Mouse (Mus musculus): ENCODE data around the gene Col8a2. TPM values are rescaled to one million over a fixed set of nuclear protein-coding genes. Genes with fewer than 3 reads are reported as not detected.

The Col8a2 gene
- polyA plus RNA-seq, 1 experiment from 2014 or later: 60.1 TPM

DNA sequence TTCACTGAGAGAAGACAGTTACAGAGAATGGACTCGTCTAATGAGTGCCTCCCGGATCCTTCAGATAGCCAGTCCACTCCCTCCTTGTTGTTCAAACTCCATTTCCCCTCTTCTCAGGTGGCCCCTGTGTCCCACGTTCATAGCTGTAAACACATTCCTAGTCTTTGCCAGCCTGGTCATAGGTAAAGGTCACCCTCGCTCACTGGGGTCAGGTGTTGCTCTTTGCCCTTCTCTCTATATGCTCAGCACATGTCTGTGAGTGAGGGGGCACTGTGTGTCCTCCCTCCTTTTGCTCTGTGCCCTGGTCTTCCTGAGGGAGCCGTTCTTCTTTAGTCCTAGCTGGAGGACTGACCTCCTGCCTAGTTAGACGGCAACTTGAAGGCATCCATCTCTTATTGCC lies 33.2 kb downstream of the Col8a2 start:
- H3K36me3 ChIP-seq: peaks cover 31% of the 10 kb centered on the region
- no peak overlapping the region for H3K9ac ChIP-seq
- H3K4me3 ChIP-seq (replicated peaks): no peak overlapping the region
- H3K27me3 ChIP-seq: no peaks in the 10 kb centered on the region
- WGBS: 88% methylated on average over 6 of the region's 6 CpGs
- no peak overlapping the region for H3K27ac ChIP-seq (replicated peaks)
- H3K4me1 ChIP-seq: peaks cover 41% of the 10 kb centered on the region
- H3K4me2 ChIP-seq (replicated peaks): no peak overlapping the region
- H3K9me3 ChIP-seq (replicated peaks): no peaks in the 10 kb centered on the region
- ATAC-seq (ENCODE audit: insufficient number of reproducible peaks, low FRiP score, low TSS enrichment, low read depth): no peak

DNA sequence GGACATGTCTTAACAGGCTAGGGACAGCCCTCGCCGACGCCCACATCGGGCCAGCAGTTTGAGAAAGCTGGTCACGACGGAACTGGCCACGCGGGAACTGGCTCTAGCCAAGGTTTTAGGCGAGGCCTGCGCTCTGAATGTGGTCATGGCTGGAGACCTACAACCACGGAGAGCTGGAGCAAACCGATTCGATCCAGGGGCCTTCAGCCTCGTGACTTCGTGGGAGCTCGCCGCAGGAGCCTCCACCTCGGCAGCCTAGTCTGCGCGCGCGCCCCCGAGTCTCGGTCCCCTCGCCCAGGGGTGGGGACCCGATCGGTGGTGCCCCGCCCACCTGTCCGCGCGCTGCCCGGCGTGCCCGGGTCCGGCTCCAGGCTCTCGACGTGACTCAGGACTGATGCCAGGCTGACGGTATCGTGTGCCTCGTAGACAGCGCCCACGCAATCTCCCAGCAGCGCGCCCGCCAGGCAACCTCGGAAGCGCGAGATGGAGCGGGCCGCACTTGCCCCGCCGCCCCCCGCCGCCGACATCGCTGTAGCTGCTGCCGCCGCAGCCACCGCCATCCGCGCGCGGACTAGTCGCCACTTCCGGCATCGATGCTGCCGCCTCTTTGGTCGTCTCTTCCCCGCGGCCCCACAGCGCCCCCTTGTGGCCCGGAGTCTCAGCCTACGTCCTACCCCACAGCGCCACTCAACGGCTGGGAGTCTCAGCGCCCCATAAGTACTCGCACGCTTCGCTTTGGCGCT lies 34.7 kb downstream of the Col8a2 start, which contains the start of gene Adprhl2:
Gene Adprhl2, minus strand, starts transcription at position 593 of the 743 bp plus-strand sequence.
- Histone ChIP-seq H3K27ac (replicated peaks) (peak within 1 kb of the TSS; percentile 85), H3K27me3 (no peaks in the 10 kb centered on the region), H3K4me2 (replicated peaks) (peak within 1 kb of the TSS; percentile 78), H3K4me1 (peaks cover 36% of the 10 kb centered on the region), H3K9ac (peak within 1 kb of the TSS; percentile 68), H3K9me3 (replicated peaks) (no peaks in the 10 kb centered on the region), H3K36me3 (peaks cover 23% of the 10 kb centered on the region), H3K4me3 (replicated peaks) (peak within 1 kb of the TSS; percentile 89)
- under 1% methylated on average over 80 of the region's 80 CpGs for WGBS
- peak; percentile 81 for ATAC-seq (ENCODE audit: insufficient number of reproducible peaks, low FRiP score, low TSS enrichment, low read depth)

DNA sequence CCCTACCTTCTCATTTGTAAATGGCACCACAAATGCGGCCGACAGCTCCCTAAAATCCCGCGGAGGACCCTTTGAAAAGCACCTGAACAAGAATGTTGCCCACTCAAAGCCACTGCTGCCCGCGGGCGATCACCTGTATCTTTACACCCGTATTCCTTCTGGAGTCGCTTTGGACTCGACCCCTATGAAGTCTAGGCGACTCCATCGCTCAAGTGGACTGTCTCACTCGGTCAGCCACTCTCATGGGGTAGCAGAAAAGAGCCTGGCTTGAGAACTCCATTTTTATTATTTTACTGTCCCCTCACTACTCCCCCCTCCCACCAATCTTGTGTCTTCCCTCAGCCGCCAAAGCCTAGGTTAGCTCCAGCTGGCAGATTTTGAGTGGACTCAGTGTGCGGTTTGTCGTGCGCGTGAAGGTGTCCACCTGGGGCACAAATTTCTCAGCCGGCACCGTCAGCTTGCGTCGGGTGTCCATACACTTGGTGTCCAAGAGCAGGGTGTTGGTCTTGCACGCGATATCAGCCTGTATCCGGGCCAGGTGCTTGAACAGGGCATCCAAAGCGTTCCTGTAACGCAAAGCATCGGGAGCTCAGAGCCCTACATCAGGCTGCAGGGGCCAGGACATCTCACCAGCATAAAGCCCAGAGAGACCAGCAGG lies 35.4 kb downstream of the Col8a2 start:
- peaks cover 35% of the 10 kb centered on the region for H3K4me1 ChIP-seq
- H3K4me2 ChIP-seq (replicated peaks): peak overlapping the region; percentile 78
- ATAC-seq (ENCODE audit: insufficient number of reproducible peaks, low FRiP score, low TSS enrichment, low read depth): no peak
- H3K4me3 ChIP-seq (replicated peaks): peak overlapping the region; percentile 89
- H3K27ac ChIP-seq (replicated peaks): no peak overlapping the region
- 53% methylated on average over 28 of the region's 28 CpGs for WGBS
- H3K9me3 ChIP-seq (replicated peaks): no peaks in the 10 kb centered on the region
- H3K36me3 ChIP-seq: peaks cover 16% of the 10 kb centered on the region
- H3K27me3 ChIP-seq: no peaks in the 10 kb centered on the region
- no peak overlapping the region for H3K9ac ChIP-seq

DNA sequence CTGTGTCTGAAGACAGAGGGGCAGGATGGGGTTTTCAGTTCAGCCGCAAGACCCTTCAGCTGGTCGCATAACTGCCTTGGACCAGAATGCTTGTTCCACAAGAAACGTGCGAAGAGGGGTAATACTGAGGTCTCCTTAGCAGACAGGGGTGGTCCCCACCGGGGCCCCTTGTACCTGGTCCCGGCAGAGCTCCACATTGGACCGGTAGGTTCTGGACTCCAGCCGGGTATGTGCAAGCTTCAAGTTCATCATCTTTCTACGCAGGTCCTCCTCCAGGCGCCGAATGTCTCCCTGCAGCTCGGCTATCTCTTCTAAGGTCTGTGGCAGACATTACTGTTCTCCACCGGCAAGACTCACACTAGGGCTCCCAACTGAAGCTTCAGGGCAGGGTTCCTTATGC lies 36.1 kb downstream of the Col8a2 start:
- Histone ChIP-seq H3K36me3 (peaks cover 9% of the 10 kb centered on the region), H3K9me3 (replicated peaks) (no peaks in the 10 kb centered on the region), H3K4me1 (peaks cover 36% of the 10 kb centered on the region), H3K4me3 (replicated peaks) (no peak overlapping the region), H3K27ac (replicated peaks) (no peak overlapping the region), H3K27me3 (no peaks in the 10 kb centered on the region), H3K4me2 (replicated peaks) (no peak overlapping the region), H3K9ac (no peak overlapping the region)
- WGBS: 95% methylated on average over 13 of the region's 13 CpGs
- no peak for ATAC-seq (ENCODE audit: insufficient number of reproducible peaks, low FRiP score, low TSS enrichment, low read depth)

DNA sequence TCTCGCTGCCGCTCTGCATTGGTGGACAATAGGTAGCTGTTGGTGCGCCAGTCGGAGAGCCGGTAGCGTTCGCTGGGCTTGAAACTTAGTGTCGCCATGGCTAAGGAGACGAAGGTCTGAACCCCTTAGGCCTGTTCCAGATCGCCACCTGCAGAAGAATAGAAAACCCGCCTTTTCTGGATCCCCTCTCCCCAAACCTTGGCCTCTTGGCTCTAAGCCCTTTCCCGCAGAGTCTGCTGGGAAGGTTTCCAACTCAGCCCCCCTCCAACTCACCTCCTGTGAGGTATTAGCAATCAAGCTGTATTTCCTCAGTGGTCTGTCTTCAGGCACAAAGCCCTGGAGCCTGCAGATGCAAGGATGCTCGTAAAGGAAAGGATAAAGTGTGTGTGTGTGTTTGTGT lies 38.3 kb downstream of the Col8a2 start:
- WGBS: 20% methylated on average over 13 of the region's 13 CpGs
- peak overlapping the region; percentile 26 for H3K4me3 ChIP-seq (replicated peaks)

DNA sequence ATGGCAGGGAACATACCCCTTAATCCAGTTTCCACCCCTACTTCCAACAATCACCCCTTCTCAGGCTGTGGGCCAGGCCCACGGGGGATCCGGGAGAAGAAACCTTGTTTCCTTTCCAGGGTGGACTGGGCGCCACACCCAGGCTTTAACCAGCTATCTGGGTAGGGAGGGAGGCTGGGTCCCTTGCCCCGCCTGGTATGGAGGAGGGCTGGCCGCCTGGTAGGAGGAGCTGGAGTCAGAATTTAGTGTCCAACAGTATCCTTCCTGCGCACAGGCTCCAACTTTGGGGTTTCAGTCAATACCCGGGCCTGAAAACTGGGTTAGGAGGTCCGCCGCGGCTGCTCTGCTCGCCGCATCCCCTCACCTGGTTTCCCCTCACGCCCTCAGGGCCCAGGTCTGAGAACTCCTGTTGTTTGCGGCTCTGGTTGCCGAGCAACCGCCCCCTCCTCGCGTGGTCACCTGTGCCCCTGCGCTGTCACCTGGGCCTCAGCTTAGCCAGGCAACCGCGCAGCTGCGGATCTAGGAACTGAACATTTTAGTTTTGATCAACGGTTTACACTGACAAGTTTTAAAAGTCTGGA lies 38.8 kb downstream of the Col8a2 start, which contains the start of gene Tekt2:
Gene Tekt2, minus strand, starts transcription at position 408 of the 581 bp plus-strand sequence.
- WGBS: 9% methylated on average over 23 of the region's 23 CpGs
- Histone ChIP-seq H3K27me3 (no peaks in the 10 kb centered on the region), H3K9me3 (replicated peaks) (no peaks in the 10 kb centered on the region), H3K4me3 (replicated peaks) (peak within 1 kb of the TSS; percentile 26), H3K36me3 (no peaks in the 10 kb centered on the region), H3K4me1 (peaks cover 30% of the 10 kb centered on the region), H3K27ac (replicated peaks) (peak within 1 kb of the TSS; percentile 19), H3K4me2 (replicated peaks) (peak within 1 kb of the TSS; percentile 45), H3K9ac (no peak within 1 kb of the TSS)
- ATAC-seq (ENCODE audit: insufficient number of reproducible peaks, low FRiP score, low TSS enrichment, low read depth): peak; percentile 37; the same call in 1 of the 2 replicates

More for the DNA sequence above, 38.3 kb downstream of the Col8a2 start:
- Histone ChIP-seq H3K27me3 (no peaks in the 10 kb centered on the region), H3K9ac (no peak overlapping the region), H3K4me2 (replicated peaks) (peak overlapping the region; percentile 45), H3K36me3 (no peaks in the 10 kb centered on the region), H3K27ac (replicated peaks) (peak overlapping the region; percentile 19), H3K4me1 (peaks cover 35% of the 10 kb centered on the region), H3K9me3 (replicated peaks) (no peaks in the 10 kb centered on the region)
- peak; percentile 37; the same call in 1 of the 2 replicates for ATAC-seq (ENCODE audit: insufficient number of reproducible peaks, low FRiP score, low TSS enrichment, low read depth)

DNA sequence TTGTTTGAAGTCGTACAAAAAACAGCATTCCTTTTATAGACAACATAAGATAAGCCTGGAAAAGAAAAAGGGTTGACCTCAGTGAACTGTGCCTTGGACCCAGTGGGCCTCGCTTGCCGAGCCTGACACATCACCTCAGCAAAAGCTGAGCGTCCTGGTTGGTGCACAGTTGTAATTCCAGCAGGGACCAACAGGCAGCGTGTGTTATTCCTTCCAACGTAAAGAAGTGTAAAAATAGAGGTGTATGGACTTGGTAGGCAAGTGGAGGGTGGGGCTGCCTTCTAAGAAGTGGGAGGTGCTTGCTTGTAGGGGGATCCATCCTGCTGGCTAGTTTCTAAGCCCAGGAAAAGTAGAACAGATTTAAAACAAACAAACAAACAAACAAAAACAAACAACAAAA lies 39.4 kb downstream of the Col8a2 start:
- 17% methylated on average over 6 of the region's 6 CpGs for WGBS
- no peak overlapping the region for H3K4me3 ChIP-seq (replicated peaks)
- no peak overlapping the region for H3K9ac ChIP-seq
- no peak overlapping the region for H3K4me2 ChIP-seq (replicated peaks)
- ATAC-seq (ENCODE audit: insufficient number of reproducible peaks, low FRiP score, low TSS enrichment, low read depth): no peak
- H3K9me3 ChIP-seq (replicated peaks): no peaks in the 10 kb centered on the region
- peaks cover 24% of the 10 kb centered on the region for H3K4me1 ChIP-seq
- no peaks in the 10 kb centered on the region for H3K27me3 ChIP-seq
- no peaks in the 10 kb centered on the region for H3K36me3 ChIP-seq
- no peak overlapping the region for H3K27ac ChIP-seq (replicated peaks)

DNA sequence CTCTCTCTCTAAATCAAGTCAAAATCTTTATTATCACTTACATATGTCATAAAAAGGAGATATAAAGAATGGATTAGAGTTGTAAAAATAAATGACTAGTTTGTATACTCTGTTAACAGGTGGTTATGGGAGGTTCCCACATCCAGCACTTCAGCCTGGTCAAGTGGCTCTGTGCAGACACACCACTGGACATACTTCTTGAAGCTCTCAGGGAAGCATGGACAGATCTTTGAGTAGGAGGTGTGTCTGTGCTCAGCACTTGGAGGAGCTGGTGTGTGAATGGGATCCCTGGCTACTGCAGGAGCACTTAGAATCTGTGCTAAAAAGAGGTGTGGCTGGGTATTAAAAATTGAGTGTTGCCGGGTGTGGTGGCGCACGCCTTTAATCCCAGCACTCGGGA lies 43.7 kb downstream of the Col8a2 start:
- Histone ChIP-seq H3K9me3 (replicated peaks) (no peaks in the 10 kb centered on the region), H3K27me3 (no peaks in the 10 kb centered on the region), H3K4me3 (replicated peaks) (no peak overlapping the region), H3K9ac (no peak overlapping the region), H3K4me1 (peaks cover 7% of the 10 kb centered on the region), H3K4me2 (replicated peaks) (no peak overlapping the region), H3K36me3 (peaks cover 2% of the 10 kb centered on the region; the same call in 1 of the 2 replicates), H3K27ac (replicated peaks) (no peak overlapping the region)
- ATAC-seq (ENCODE audit: insufficient number of reproducible peaks, low FRiP score, low TSS enrichment, low read depth): no peak
- 94% methylated on average over 4 of the region's 4 CpGs for WGBS

DNA sequence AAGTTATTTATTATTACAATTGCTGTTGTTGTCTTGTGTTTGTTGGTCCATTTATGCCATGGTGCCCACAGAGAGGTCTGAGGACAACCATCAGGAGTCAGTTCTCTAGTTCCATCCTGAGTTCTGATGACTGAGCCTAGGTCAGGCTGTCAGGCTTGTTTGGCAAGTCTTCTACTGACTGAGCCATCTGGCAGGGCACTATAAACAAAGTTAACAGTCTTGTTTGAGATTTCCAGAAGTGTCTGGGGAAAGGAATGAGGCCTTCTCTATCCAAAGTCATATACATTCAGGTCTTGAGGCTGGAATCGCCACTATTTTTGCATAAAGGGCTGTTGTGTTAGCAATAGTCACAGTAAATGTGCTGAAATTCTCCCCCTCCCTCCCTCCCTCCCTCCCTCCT lies 45.2 kb downstream of the Col8a2 start:
- Histone ChIP-seq H3K9ac (no peak overlapping the region), H3K4me3 (replicated peaks) (no peak overlapping the region), H3K9me3 (replicated peaks) (no peaks in the 10 kb centered on the region), H3K27me3 (no peaks in the 10 kb centered on the region), H3K4me2 (replicated peaks) (no peak overlapping the region), H3K36me3 (peaks cover 2% of the 10 kb centered on the region; the same call in 1 of the 2 replicates), H3K4me1 (peaks cover 3% of the 10 kb centered on the region; the same call in 1 of the 2 replicates), H3K27ac (replicated peaks) (no peak overlapping the region)
- WGBS: 71% methylated on average over 1 of the region's 1 CpGs
- no peak for ATAC-seq (ENCODE audit: insufficient number of reproducible peaks, low FRiP score, low TSS enrichment, low read depth)

- 55% methylated on average over 3 of the region's 3 CpGs for WGBS
- no peak overlapping the region for H3K4me3 ChIP-seq (replicated peaks)
- no peak overlapping the region for H3K27ac ChIP-seq (replicated peaks)
- H3K9me3 ChIP-seq (replicated peaks): no peaks in the 10 kb centered on the region
- H3K4me1 ChIP-seq: peaks cover 3% of the 10 kb centered on the region; the same call in 1 of the 2 replicates
- ATAC-seq (ENCODE audit: insufficient number of reproducible peaks, low FRiP score, low TSS enrichment, low read depth): no peak
- H3K4me2 ChIP-seq (replicated peaks): no peak overlapping the region
- no peaks in the 10 kb centered on the region for H3K27me3 ChIP-seq
- H3K36me3 ChIP-seq: peaks cover 2% of the 10 kb centered on the region; the same call in 1 of the 2 replicates
- no peak overlapping the region for H3K9ac ChIP-seq
These were observed 45.8 kb downstream of the Col8a2 start for GRCm38 (mm10) chr4:126332358-126332757.

DNA sequence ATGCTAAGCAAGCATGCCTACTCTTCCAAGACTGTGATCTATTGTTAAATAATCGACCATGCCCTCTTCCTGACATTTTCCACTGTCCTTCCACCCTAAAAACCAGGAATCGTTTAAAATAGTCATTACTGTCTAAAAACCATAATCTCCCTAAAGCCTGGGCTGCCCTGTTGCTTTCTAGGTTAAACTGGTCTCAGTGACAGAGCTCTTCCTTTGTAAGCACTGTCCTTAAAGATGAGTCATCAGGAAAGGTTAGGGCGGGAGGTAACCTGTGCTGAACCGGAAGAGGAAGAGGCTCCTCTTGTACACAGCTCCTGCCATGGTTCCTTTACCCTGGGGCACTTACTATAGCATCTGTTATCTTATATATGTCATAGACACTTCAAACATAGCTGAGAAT lies 52.9 kb downstream of the Col8a2 start:
- no peak overlapping the region for H3K4me2 ChIP-seq (replicated peaks)
- no peak overlapping the region for H3K4me3 ChIP-seq (replicated peaks)
- no peak overlapping the region for H3K27ac ChIP-seq (replicated peaks)
- no peak for ATAC-seq (ENCODE audit: insufficient number of reproducible peaks, low FRiP score, low TSS enrichment, low read depth)
- no peaks in the 10 kb centered on the region for H3K27me3 ChIP-seq
- 48% methylated on average over 4 of the region's 4 CpGs for WGBS
- 0 out of 2 replicates have a peak, but pooled peaks cover 2% of the 10 kb centered on the region for H3K4me1 ChIP-seq
- no peaks in the 10 kb centered on the region for H3K9me3 ChIP-seq (replicated peaks)
- H3K36me3 ChIP-seq: 0 out of 2 replicates have a peak, but pooled peaks cover 4% of the 10 kb centered on the region
- H3K9ac ChIP-seq: no peak overlapping the region
